Mouse (Mus musculus) CH12.LX (cell line): ENCODE measurements at regions not wholly inside any gene's neighbourhood (a gene's known extent, or its start where the extent isn't known, plus 50 kb on each side); places are given as distances from the start of the nearest gene placed in this dataset.

Experiments used
- DNase-seq: peaks from one replicate; pipeline ENCODE4 v3.0.0-alpha.2; 2013; ENCODE audit errors: extremely low read depth
- H3K27ac ChIP-seq: 2 replicates; pipeline ENCODE4 v1.5.1; 2012; ENCODE audit warnings: low read depth, mild to moderate bottlenecking, control low read depth, moderate library complexity; ENCODE audit not compliant: insufficient read depth
- H3K27me3 ChIP-seq: replicated peaks from 2 replicates; pipeline ENCODE3; 2012; ENCODE audit warnings: inconsistent platforms
- H3K36me3 ChIP-seq, 2 experiments: replicated peaks in 1 of 2; 2 replicates each; pipeline versions ENCODE3 to v1.6.1; 2012; ENCODE audit warnings: inconsistent platforms in 1 of 2, low read length in 1 of 2, mild to moderate bottlenecking in 1 of 2, mixed read lengths in 1 of 2, moderate library complexity in 1 of 2; ENCODE audit not compliant: control insufficient read depth in 1 of 2, insufficient read depth in 1 of 2
- H3K4me1 ChIP-seq, 2 experiments: 2 replicates each; pipeline ENCODE4 v1.6.1; 2012; ENCODE audit warnings: inconsistent platforms in 1 of 2, moderate library complexity in 1 of 2; ENCODE audit not compliant: insufficient read depth in 2 of 2, control insufficient read depth in 1 of 2
- H3K4me2 ChIP-seq: 2 replicates; pipeline ENCODE4 v1.6.1; 2012; ENCODE audit warnings: low read depth, mild to moderate bottlenecking, control low read depth; ENCODE audit not compliant: poor library complexity, insufficient read depth, severe bottlenecking
- H3K4me3 ChIP-seq, 3 experiments: fragments of 150-350 bp in 1 of 3; sonication (generic) in 1 of 3; replicated peaks in 1 of 3; 2 replicates each; pipeline versions ENCODE3 to v1.5.1; 2011 to 2012; ENCODE audit warnings: low read depth in 2 of 3, low read length in 2 of 3, mild to moderate bottlenecking in 2 of 3, moderate library complexity in 2 of 3, control low read depth in 1 of 3, improper control_type of control experiment in 1 of 3, inconsistent platforms in 1 of 3, mixed read lengths in 1 of 3; ENCODE audit not compliant: poor library complexity in 1 of 3
- H3K79me2 ChIP-seq: replicated peaks from 2 replicates; pipeline ENCODE4 v1.6.1; 2012; ENCODE audit warnings: mild to moderate bottlenecking, moderate library complexity; ENCODE audit not compliant: control insufficient read depth, poor library complexity, insufficient read depth, severe bottlenecking; ENCODE audit errors: extremely low read depth
- H3K9ac ChIP-seq: 2 replicates; pipeline ENCODE4 v1.6.1; 2012; ENCODE audit warnings: low read depth, mild to moderate bottlenecking, control low read depth, moderate library complexity; ENCODE audit not compliant: insufficient read depth
- H3K9me3 ChIP-seq: replicated peaks from 2 replicates; pipeline ENCODE3; 2012; ENCODE audit warnings: low read length, inconsistent platforms, mixed read lengths
- CHD1 ChIP-seq: IDR thresholded peaks from 2 replicates; pipeline ENCODE4 v1.6.1; 2012; ENCODE audit warnings: low read depth, low read length, improper control_type of control experiment, inconsistent platforms
- E2F4 ChIP-seq: IDR thresholded peaks from 2 replicates; pipeline ENCODE4 v1.6.1; 2011; ENCODE audit warnings: low read depth, low read length, improper control_type of control experiment; ENCODE audit not compliant: insufficient replicate concordance
- EP300 ChIP-seq: IDR thresholded peaks from 2 replicates; pipeline ENCODE4 v1.6.1; 2011; ENCODE audit warnings: low read length, improper control_type of control experiment
- ETS1 ChIP-seq: conservative IDR thresholded peaks from 2 replicates; pipeline ENCODE4 v1.6.1; 2012; ENCODE audit warnings: low read depth, mild to moderate bottlenecking, inconsistent platforms, low read length, improper control_type of control experiment, moderate library complexity
- HCFC1 ChIP-seq: IDR thresholded peaks from 2 replicates; pipeline ENCODE4 v1.6.1; 2012; ENCODE audit warnings: low read depth, mild to moderate bottlenecking, inconsistent platforms, low read length, improper control_type of control experiment
- IRF4 ChIP-seq: IDR thresholded peaks from 2 replicates; pipeline ENCODE4 v1.6.1; 2014; ENCODE audit warnings: low read depth, mild to moderate bottlenecking, inconsistent platforms, low read length, improper control_type of control experiment
- JUN ChIP-seq: IDR thresholded peaks from 2 replicates; pipeline ENCODE4 v1.6.1; 2011; ENCODE audit warnings: low read depth, mild to moderate bottlenecking, low read length, improper control_type of control experiment, moderate library complexity; ENCODE audit not compliant: insufficient read depth
- JUND ChIP-seq: conservative IDR thresholded peaks from 2 replicates; pipeline ENCODE4 v1.6.1; 2011; ENCODE audit warnings: low read depth, low read length, improper control_type of control experiment
- KAT2A ChIP-seq: IDR thresholded peaks from 2 replicates; pipeline ENCODE4 v1.6.1; 2012; ENCODE audit warnings: low read length, improper control_type of control experiment, inconsistent platforms; ENCODE audit not compliant: insufficient replicate concordance
- MAFK ChIP-seq: IDR thresholded peaks from 2 replicates; pipeline ENCODE4 v1.6.1; 2011; ENCODE audit warnings: low read length, improper control_type of control experiment; ENCODE audit not compliant: insufficient replicate concordance
- MAX ChIP-seq: IDR thresholded peaks from 2 replicates; pipeline ENCODE4 v1.6.1; 2011; ENCODE audit warnings: low read length, improper control_type of control experiment
- MAZ ChIP-seq: IDR thresholded peaks from 2 replicates; pipeline ENCODE4 v1.6.1; 2012; ENCODE audit warnings: low read depth, mild to moderate bottlenecking, inconsistent platforms, low read length, improper control_type of control experiment, moderate library complexity
- NRF1 ChIP-seq: IDR thresholded peaks from 2 replicates; pipeline ENCODE4 v1.6.1; 2014; ENCODE audit warnings: low read depth, mild to moderate bottlenecking, inconsistent platforms, low read length, improper control_type of control experiment, moderate library complexity
- PAX5 ChIP-seq: IDR thresholded peaks from 2 replicates; pipeline ENCODE4 v1.6.1; 2012; ENCODE audit warnings: low read length, inconsistent platforms, mixed read lengths
- POLR2AphosphoS2 ChIP-seq: IDR thresholded peaks from 2 replicates; pipeline ENCODE4 v1.6.1; 2011; ENCODE audit warnings: low read depth, low read length, improper control_type of control experiment
- RAD21 ChIP-seq: IDR thresholded peaks from 2 replicates; pipeline ENCODE4 v1.6.1; 2011; ENCODE audit warnings: low read depth, mild to moderate bottlenecking, low read length, improper control_type of control experiment, moderate library complexity
- RCOR1 ChIP-seq: conservative IDR thresholded peaks from 2 replicates; pipeline ENCODE4 v1.6.1; 2012; ENCODE audit warnings: low read depth, mild to moderate bottlenecking, inconsistent platforms, low read length, improper control_type of control experiment
- TBP ChIP-seq: conservative IDR thresholded peaks from 2 replicates; pipeline ENCODE4 v1.6.1; 2011; ENCODE audit warnings: low read depth, low read length, improper control_type of control experiment
- TCF12 ChIP-seq: IDR thresholded peaks from 2 replicates; pipeline ENCODE4 v1.6.1; 2014; ENCODE audit warnings: low read depth, mild to moderate bottlenecking, inconsistent platforms, low read length, improper control_type of control experiment
- UBTF ChIP-seq: IDR thresholded peaks from 2 replicates; pipeline ENCODE4 v1.6.1; 2012; ENCODE audit warnings: low read depth, mild to moderate bottlenecking, inconsistent platforms, low read length, improper control_type of control experiment, moderate library complexity
- USF1 ChIP-seq: IDR thresholded peaks from 2 replicates; pipeline ENCODE4 v1.6.1; 2014; ENCODE audit warnings: low read depth, mild to moderate bottlenecking, inconsistent platforms, low read length, improper control_type of control experiment
- USF2 ChIP-seq: conservative IDR thresholded peaks from 2 replicates; pipeline ENCODE4 v1.6.1; 2011; ENCODE audit warnings: low read depth, low read length, improper control_type of control experiment
- ZKSCAN1 ChIP-seq: IDR thresholded peaks from 2 replicates; pipeline ENCODE4 v1.6.1; 2012; ENCODE audit warnings: low read depth, inconsistent platforms, low read length, improper control_type of control experiment, borderline replicate concordance
- ZMIZ1 ChIP-seq: IDR thresholded peaks from 2 replicates; pipeline ENCODE4 v1.6.1; 2012; ENCODE audit warnings: low read depth, mild to moderate bottlenecking, inconsistent platforms, low read length, improper control_type of control experiment
- ZNF384 ChIP-seq: IDR thresholded peaks from 2 replicates; pipeline ENCODE4 v1.6.1; 2012; ENCODE audit warnings: low read depth, low read length, improper control_type of control experiment, inconsistent platforms
- dilution Hi-C: fragments of 300-500 bp; cut with MboI; formaldehyde crosslinking; loops from 2 replicates; pipeline ENCODE4 v1.14.3; 2020; ENCODE audit warnings: low sequenced_read_pairs; ENCODE audit not compliant: extremely low pct_unique_long_range_greater_than_20kb, extremely low pct_ligation_motif_present
- in situ Hi-C: fragments of 300-500 bp; cut with MboI; formaldehyde crosslinking; loops from 3 replicates; pipeline ENCODE4 v1.14.3; 2019; ENCODE audit warnings: low sequenced_read_pairs, low pct_ligation_motif_present, low pct_unique_long_range_greater_than_20kb, mixed read lengths

DNA sequence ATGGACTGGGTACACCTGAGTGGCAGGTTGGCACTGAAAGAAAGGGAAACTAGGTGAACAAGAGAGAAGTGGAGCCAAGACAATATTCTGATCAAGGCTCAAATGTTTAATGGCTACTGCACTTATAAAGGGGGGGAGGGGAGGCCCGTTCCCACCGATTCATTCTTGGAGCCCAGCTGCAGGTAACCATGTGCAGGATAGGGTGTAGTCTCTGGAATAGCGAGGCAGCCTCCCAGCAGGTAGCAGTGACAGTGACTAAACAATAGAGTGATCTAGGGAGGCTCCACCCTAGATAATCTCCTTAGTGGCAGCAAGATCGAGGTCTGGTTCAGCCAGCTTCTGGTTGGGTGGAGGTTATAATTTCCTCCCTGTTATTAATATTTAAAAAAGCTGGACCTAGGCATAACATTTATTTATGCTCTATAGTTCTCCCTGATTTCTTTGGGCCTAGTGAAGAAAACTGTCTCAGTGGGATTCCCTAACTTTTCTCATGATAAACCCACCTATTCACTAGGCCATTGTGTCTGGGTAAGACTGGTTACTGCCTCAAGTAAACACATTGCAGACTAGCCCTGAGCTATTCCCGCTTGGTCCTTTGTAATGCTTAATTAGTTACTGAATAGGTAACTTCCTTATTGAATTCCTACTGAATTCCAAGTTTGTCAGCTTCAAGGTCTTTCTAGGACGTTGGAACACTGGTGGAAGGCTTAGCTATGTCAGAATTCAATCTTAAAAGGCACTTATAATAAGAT, 705.4 kb upstream of the Pou3f2 start:
- DNase-seq, result no peak
- no peak overlapping the region for H3K4me2 ChIP-seq
- in situ Hi-C loops, result no loop called here
- no peak overlapping the region for H3K9ac ChIP-seq
- TF ChIP-seq ZNF384 (no peak), JUND (no peak), CHD1 (no peak), ZKSCAN1 (no peak), HCFC1 (no peak), ZMIZ1 (no peak), MAFK (no peak), IRF4 (no peak), E2F4 (no peak), NRF1 (no peak), KAT2A (no peak), USF2 (no peak)
- TF ChIP-seq, all 38 proteins: peak for 0
- dilution Hi-C loops, result no loop called here
- no peak overlapping the region for H3K27ac ChIP-seq
- H3K27me3 ChIP-seq, result no peaks in the 10 kb centered on the region
- no peak overlapping the region for H3K4me3 ChIP-seq
- H3K36me3 ChIP-seq, result no peaks in the 10 kb centered on the region
- no peaks in the 10 kb centered on the region for H3K4me1 ChIP-seq
- no peaks in the 10 kb centered on the region for H3K9me3 ChIP-seq
- no peaks in the 10 kb centered on the region for H3K79me2 ChIP-seq

DNA sequence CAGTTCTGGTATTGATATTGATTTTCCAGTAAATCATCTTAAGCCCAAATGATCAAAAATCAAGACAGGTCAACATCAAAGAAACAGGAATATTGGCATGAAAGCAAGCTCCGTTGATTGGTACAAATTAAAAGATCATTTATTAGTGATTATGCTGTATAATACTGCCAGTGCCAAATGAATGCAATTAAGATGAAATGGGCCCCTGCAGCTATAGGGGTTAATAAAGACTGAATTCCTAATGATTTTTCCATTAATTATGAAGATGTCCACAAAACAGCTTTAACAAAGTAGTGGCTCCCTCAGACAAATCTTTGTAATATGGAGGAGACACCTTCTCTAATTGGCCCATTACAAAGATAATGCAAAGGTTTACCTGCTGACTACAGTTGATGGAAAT, 685.6 kb upstream of the Pou3f2 start:
- in situ Hi-C loops (no loop called here), dilution Hi-C loops (no loop called here)
- H3K27ac ChIP-seq, result no peak overlapping the region
- H3K79me2 ChIP-seq, result no peaks in the 10 kb centered on the region
- no peak for TF ChIP-seq USF1
- no peaks in the 10 kb centered on the region for H3K36me3 ChIP-seq
- H3K27me3 ChIP-seq, result no peaks in the 10 kb centered on the region
- H3K9ac ChIP-seq, result no peak overlapping the region
- DNase-seq, result no peak
- no peak overlapping the region for H3K4me2 ChIP-seq
- no peak overlapping the region for H3K4me3 ChIP-seq
- no peaks in the 10 kb centered on the region for H3K9me3 ChIP-seq
- H3K4me1 ChIP-seq, result no peaks in the 10 kb centered on the region

- no peak overlapping the region for H3K9ac ChIP-seq
- no peaks in the 10 kb centered on the region for H3K9me3 ChIP-seq
- no peaks in the 10 kb centered on the region for H3K4me1 ChIP-seq
- no peak overlapping the region for H3K4me3 ChIP-seq
- H3K27ac ChIP-seq, result no peak overlapping the region
- in situ Hi-C loops, result no loop called here
- dilution Hi-C loops, result no loop called here
- H3K4me2 ChIP-seq, result no peak overlapping the region
- H3K79me2 ChIP-seq, result no peaks in the 10 kb centered on the region
- DNase-seq, result no peak
- H3K27me3 ChIP-seq, result no peaks in the 10 kb centered on the region
- H3K36me3 ChIP-seq, result no peaks in the 10 kb centered on the region
- TF ChIP-seq MAX (no peak), EP300 (no peak), CHD1 (no peak), POLR2AphosphoS2 (no peak), JUN (no peak), USF2 (no peak), ETS1 (no peak), RCOR1 (no peak), TCF12 (no peak), PAX5 (no peak), UBTF (no peak), ZKSCAN1 (no peak), TBP (no peak), ZMIZ1 (no peak), E2F4 (no peak), MAZ (no peak), RAD21 (no peak), USF1 (no peak)
These were observed 685.2 kb upstream of the Pou3f2 start for GRCm38 (mm10) chr4:23173330-23173729.
